Mouse (Mus musculus): ENCODE measurements around the gene Aip. TPM values are rescaled to one million over a fixed set of nuclear protein-coding genes. Genes with fewer than 3 reads are reported as not detected.

Aip gene
- polyA plus RNA-seq, 1 experiment from 2014 or later, result 37.7 TPM

GRCm38 (mm10) chr19:4150567-4151487 lies 25.2 kb upstream of the Aip start:
- WGBS (ENCODE audit: insufficient replicate concordance), result 80% methylated on average over 22 of the region's 22 CpGs
- no peak overlapping the region for H3K4me2 ChIP-seq

DNA sequence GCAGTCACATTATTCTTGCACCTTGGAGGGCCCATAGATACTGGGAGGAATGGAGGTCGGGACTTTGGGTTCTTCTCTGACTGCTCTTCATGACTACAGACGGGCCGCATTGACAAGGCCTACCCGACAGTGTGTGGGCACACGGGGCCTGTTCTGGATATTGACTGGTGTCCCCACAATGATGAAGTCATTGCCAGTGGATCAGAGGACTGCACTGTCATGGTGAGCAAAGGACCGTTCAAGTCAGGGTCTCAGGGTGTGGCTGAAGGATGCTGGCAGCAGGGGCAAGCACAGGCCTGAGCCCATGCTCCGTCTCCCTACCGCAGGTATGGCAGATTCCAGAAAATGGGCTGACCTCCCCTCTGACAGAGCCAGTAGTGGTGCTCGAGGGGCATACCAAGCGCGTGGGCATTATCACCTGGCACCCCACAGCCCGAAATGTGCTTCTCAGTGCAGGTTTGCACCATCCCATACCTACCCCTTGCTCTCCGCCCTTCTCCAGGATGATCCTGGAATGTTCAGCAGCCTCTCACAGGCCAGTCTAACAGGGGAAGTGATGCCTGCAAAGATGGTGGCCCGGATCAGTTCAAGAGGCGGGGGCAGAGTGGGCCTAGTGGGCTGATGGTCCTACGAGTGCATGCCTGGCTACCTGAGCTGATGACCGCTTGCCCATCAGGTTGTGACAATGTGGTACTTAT lies 24.3 kb upstream of the Aip start:
- Histone ChIP-seq H3K27ac (peak overlapping the region; percentile 9; the same call in 1 of the 2 replicates), H3K4me2 (peak overlapping the region; percentile 84), H3K9ac (no peak overlapping the region), H3K9me3 (replicated peaks) (0 out of 2 replicates have a peak, but pooled peaks cover 4% of the 10 kb centered on the region), H3K4me3 (replicated peaks) (peak overlapping the region; percentile 86), H3K27me3 (no peaks in the 10 kb centered on the region), H3K4me1 (replicated peaks) (peaks cover 69% of the 10 kb centered on the region), H3K36me3 (peaks cover 40% of the 10 kb centered on the region)
- ATAC-seq (ENCODE audit: low read depth), result no peak
- DNase-seq, result no peak
- 85% methylated on average over 17 of the region's 17 CpGs for WGBS (ENCODE audit: insufficient replicate concordance)

More at GRCm38 (mm10) chr19:4150567-4151487, 25.2 kb upstream of the Aip start:
- Histone ChIP-seq H3K27me3 (no peaks in the 10 kb centered on the region), H3K27ac (no peak overlapping the region), H3K36me3 (peaks cover 44% of the 10 kb centered on the region), H3K9me3 (replicated peaks) (0 out of 2 replicates have a peak, but pooled peaks cover 2% of the 10 kb centered on the region), H3K4me1 (replicated peaks) (peaks cover 76% of the 10 kb centered on the region), H3K9ac (no peak overlapping the region), H3K4me3 (replicated peaks) (no peak overlapping the region)
- no peak for ATAC-seq (ENCODE audit: low read depth)
- no peak for DNase-seq

DNA sequence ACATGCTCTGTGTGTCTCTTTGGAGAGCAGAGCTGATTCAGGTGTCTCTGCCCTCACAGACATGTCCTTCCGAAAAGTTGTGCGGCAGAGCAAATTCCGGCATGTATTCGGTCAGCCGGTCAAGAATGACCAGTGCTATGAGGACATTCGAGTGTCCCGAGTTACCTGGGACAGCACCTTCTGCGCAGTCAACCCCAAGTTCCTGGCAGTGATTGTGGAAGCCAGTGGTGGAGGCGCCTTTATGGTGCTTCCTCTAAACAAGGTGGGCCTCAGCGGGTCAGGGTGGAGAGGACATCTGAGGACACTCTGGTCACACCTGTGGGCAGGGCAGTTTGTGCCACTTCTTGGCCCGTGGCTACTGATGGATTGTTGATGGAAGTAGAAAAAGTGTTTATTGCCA lies 23.6 kb upstream of the Aip start:
- WGBS (ENCODE audit: insufficient replicate concordance), result 74% methylated on average over 11 of the region's 11 CpGs
- Histone ChIP-seq H3K4me2 (peak overlapping the region; percentile 84), H3K9ac (peak overlapping the region; percentile 87), H3K27me3 (no peaks in the 10 kb centered on the region), H3K36me3 (peaks cover 40% of the 10 kb centered on the region), H3K9me3 (replicated peaks) (0 out of 2 replicates have a peak, but pooled peaks cover 4% of the 10 kb centered on the region), H3K4me3 (replicated peaks) (peak overlapping the region; percentile 86), H3K4me1 (replicated peaks) (peaks cover 63% of the 10 kb centered on the region), H3K27ac (peak overlapping the region; percentile 81)
- no peak for DNase-seq
- ATAC-seq (ENCODE audit: low read depth), result no peak

DNA sequence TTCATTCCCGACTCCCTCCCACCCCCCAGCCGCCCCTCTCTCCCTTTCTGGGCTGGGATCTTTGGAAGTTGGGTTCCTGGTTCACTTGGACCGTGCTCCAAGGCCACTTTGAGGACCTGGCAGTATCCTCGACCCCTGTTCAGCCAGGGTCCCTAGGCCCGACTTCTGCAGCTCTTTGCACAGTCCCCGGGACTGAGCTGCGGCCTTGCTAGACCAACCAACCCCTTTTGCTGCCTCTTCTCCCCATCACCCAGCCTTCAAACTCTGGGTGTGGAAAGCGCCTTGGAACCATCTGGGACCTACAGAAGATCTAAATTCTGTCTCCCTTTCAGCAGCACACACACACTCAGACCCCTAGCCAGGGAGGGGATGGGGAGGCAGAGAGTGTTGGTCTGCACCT lies 23.2 kb upstream of the Aip start:
- Histone ChIP-seq H3K27ac (peak overlapping the region; percentile 81), H3K4me3 (replicated peaks) (peak overlapping the region; percentile 86), H3K27me3 (no peaks in the 10 kb centered on the region), H3K9me3 (replicated peaks) (0 out of 2 replicates have a peak, but pooled peaks cover 4% of the 10 kb centered on the region), H3K36me3 (peaks cover 38% of the 10 kb centered on the region), H3K4me1 (replicated peaks) (peaks cover 58% of the 10 kb centered on the region), H3K9ac (peak overlapping the region; percentile 87), H3K4me2 (peak overlapping the region; percentile 84)
- DNase-seq (no peak), ATAC-seq (ENCODE audit: low read depth) (peak; percentile 26)
- 2% methylated on average over 8 of the region's 8 CpGs for WGBS (ENCODE audit: insufficient replicate concordance)

DNA sequence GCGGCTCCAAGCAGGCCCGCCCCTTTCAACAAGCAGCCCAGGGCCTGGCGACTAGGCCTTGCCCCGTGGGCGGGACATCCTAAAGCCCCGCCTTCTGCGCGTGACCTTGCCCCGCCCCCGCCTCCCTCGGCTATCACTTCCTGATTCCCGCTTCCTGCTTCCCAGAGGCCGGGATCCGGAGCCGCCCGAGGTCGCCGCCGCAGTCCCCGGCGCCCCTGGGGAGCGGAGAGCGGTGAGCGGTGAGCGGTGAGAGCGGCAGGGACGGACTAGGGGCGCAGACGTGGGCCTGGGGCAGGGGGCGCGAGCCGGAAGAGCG lies 22.8 kb upstream of the Aip start, which contains the start of gene Coro1b:
Gene Coro1b, plus strand, starts transcription at position 129 of the 316 bp plus-strand sequence.
- H3K4me3 ChIP-seq (replicated peaks), result peak within 1 kb of the TSS; percentile 86
- DNase-seq (peak; percentile 92), ATAC-seq (ENCODE audit: low read depth) (peak; percentile 92)
- H3K27me3 ChIP-seq, result no peaks in the 10 kb centered on the region
- 0 out of 2 replicates have a peak, but pooled peaks cover 4% of the 10 kb centered on the region for H3K9me3 ChIP-seq (replicated peaks)
- peak within 1 kb of the TSS; percentile 87 for H3K9ac ChIP-seq
- peak within 1 kb of the TSS; percentile 84 for H3K4me2 ChIP-seq
- peaks cover 57% of the 10 kb centered on the region for H3K4me1 ChIP-seq (replicated peaks)
- under 1% methylated on average over 33 of the region's 33 CpGs for WGBS (ENCODE audit: insufficient replicate concordance)
- peaks cover 34% of the 10 kb centered on the region for H3K36me3 ChIP-seq
- H3K27ac ChIP-seq, result peak within 1 kb of the TSS; percentile 81

- Histone ChIP-seq H3K27ac (peak overlapping the region; percentile 45; the same call in 1 of the 2 replicates), H3K9me3 (replicated peaks) (0 out of 2 replicates have a peak, but pooled peaks cover 4% of the 10 kb centered on the region), H3K4me1 (replicated peaks) (peaks cover 52% of the 10 kb centered on the region), H3K4me2 (peak overlapping the region; percentile 84), H3K4me3 (replicated peaks) (peak overlapping the region; percentile 86), H3K36me3 (peaks cover 29% of the 10 kb centered on the region), H3K9ac (peak overlapping the region; percentile 57), H3K27me3 (no peaks in the 10 kb centered on the region)
- 42% methylated on average over 9 of the region's 9 CpGs for WGBS (ENCODE audit: insufficient replicate concordance)
- peak; percentile 26 for ATAC-seq (ENCODE audit: low read depth)
- no peak for DNase-seq
Measured at GRCm38 (mm10) chr19:4147782-4148490, 22.3 kb upstream of the Aip start.

GRCm38 (mm10) chr19:4147022-4147405 lies 21.4 kb upstream of the Aip start:
- WGBS (ENCODE audit: insufficient replicate concordance), result 51% methylated on average over 3 of the region's 3 CpGs
- DNase-seq (no peak), ATAC-seq (ENCODE audit: low read depth) (no peak)
- H3K9ac ChIP-seq, result no peak overlapping the region
- H3K4me1 ChIP-seq (replicated peaks), result peaks cover 47% of the 10 kb centered on the region
- H3K4me2 ChIP-seq, result no peak overlapping the region
- H3K36me3 ChIP-seq, result peaks cover 21% of the 10 kb centered on the region
- 0 out of 2 replicates have a peak, but pooled peaks cover 4% of the 10 kb centered on the region for H3K9me3 ChIP-seq (replicated peaks)
- H3K27me3 ChIP-seq, result no peaks in the 10 kb centered on the region
- H3K4me3 ChIP-seq (replicated peaks), result no peak overlapping the region
- no peak overlapping the region; the same call in 1 of the 2 replicates for H3K27ac ChIP-seq

- Histone ChIP-seq H3K4me3 (replicated peaks) (no peak overlapping the region), H3K36me3 (peaks cover 18% of the 10 kb centered on the region), H3K27ac (no peak overlapping the region; the same call in none of the 2 replicates), H3K4me2 (no peak overlapping the region), H3K9me3 (replicated peaks) (0 out of 2 replicates have a peak, but pooled peaks cover 4% of the 10 kb centered on the region), H3K27me3 (no peaks in the 10 kb centered on the region), H3K4me1 (replicated peaks) (peaks cover 47% of the 10 kb centered on the region), H3K9ac (no peak overlapping the region)
- 62% methylated on average over 12 of the region's 12 CpGs for WGBS (ENCODE audit: insufficient replicate concordance)
- DNase-seq (no peak), ATAC-seq (ENCODE audit: low read depth) (no peak)
Measured at GRCm38 (mm10) chr19:4146366-4147021, 20.8 kb upstream of the Aip start.

DNA sequence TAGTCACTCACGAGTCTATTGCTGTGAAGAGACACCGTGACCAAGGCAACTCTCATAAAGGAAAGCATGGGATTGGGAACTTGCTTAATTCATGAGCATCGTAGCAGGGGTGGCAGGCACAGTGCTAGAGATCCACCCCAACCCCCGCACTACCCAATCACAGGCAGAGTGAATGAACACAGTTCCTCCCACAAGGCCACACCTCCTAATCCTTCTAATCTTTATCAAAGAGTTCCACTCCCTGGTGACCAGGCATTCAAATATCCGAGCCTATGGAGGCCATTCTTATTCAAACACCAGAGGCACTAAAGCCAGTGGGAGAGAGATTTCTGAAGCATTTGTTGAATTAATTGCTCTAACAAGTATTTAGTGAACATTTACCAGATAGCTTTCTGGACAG lies 20.3 kb upstream of the Aip start:
- 0 out of 2 replicates have a peak, but pooled peaks cover 4% of the 10 kb centered on the region for H3K9me3 ChIP-seq (replicated peaks)
- no peak overlapping the region for H3K4me3 ChIP-seq (replicated peaks)
- H3K9ac ChIP-seq, result no peak overlapping the region
- peaks cover 13% of the 10 kb centered on the region for H3K36me3 ChIP-seq
- 86% methylated on average over 5 of the region's 5 CpGs for WGBS (ENCODE audit: insufficient replicate concordance)
- H3K4me2 ChIP-seq, result no peak overlapping the region
- no peaks in the 10 kb centered on the region for H3K27me3 ChIP-seq
- no peak for ATAC-seq (ENCODE audit: low read depth)
- no peak for DNase-seq
- peaks cover 45% of the 10 kb centered on the region for H3K4me1 ChIP-seq (replicated peaks)
- no peak overlapping the region for H3K27ac ChIP-seq

Data from liver, embryonic 13.5 days (tissue).